Mouse (Mus musculus): ENCODE measurements at regions not wholly inside any gene's neighbourhood (a gene's known extent, or its start where the extent isn't known, plus 50 kb on each side); places are given as distances from the start of the nearest gene placed in this dataset.

GRCm38 (mm10) chr1:76430041-76430610, 884.1 kb downstream of the Slc4a3 start:
- H3K9me3 ChIP-seq (ENCODE audit: low read length), result no peaks in the 10 kb centered on the region
- H3K4me3 ChIP-seq (ENCODE audit: low read depth, low read length), result no peak overlapping the region
- no peaks in the 10 kb centered on the region for H3K36me3 ChIP-seq (replicated peaks; ENCODE audit: insufficient read depth, low read length)
- H3K4me2 ChIP-seq (ENCODE audit: low read depth, low read length), result no peak overlapping the region
- TF ChIP-seq EP300 (IDR thresholded peaks at IDR 0.05; ENCODE audit: low read depth) (no peak), CTCF (IDR thresholded peaks at IDR 0.05; ENCODE audit: low read depth) (no peak)
- 75% methylated on average over 6 of the region's 6 CpGs for WGBS (ENCODE audit: insufficient replicate concordance)
- no peak overlapping the region for H3K27ac ChIP-seq (ENCODE audit: low read depth)
- H3K27me3 ChIP-seq (ENCODE audit: insufficient read depth, low read length), result no peaks in the 10 kb centered on the region
- H3K9ac ChIP-seq (replicated peaks), result no peak overlapping the region
- ATAC-seq (no peak), DNase-seq (no peak)
- no peaks in the 10 kb centered on the region for H3K4me1 ChIP-seq (ENCODE audit: insufficient read depth)

- no peak for TF ChIP-seq CTCF (IDR thresholded peaks at IDR 0.05; ENCODE audit: low read depth)
- TF ChIP-seq EP300 (IDR thresholded peaks at IDR 0.05; ENCODE audit: low read depth), result no peak
- Histone ChIP-seq H3K9ac (replicated peaks) (no peak overlapping the region), H3K4me1 (ENCODE audit: insufficient read depth) (no peaks in the 10 kb centered on the region), H3K9me3 (ENCODE audit: low read length) (no peaks in the 10 kb centered on the region), H3K36me3 (replicated peaks; ENCODE audit: insufficient read depth, low read length) (no peaks in the 10 kb centered on the region), H3K4me2 (ENCODE audit: low read depth, low read length) (no peak overlapping the region), H3K27ac (ENCODE audit: low read depth) (no peak overlapping the region), H3K4me3 (ENCODE audit: low read depth, low read length) (no peak overlapping the region), H3K27me3 (ENCODE audit: insufficient read depth, low read length) (no peaks in the 10 kb centered on the region)
- ATAC-seq, result no peak
- DNase-seq, result no peak
- 67% methylated on average over 6 of the region's 6 CpGs for WGBS (ENCODE audit: insufficient replicate concordance)
Observed at GRCm38 (mm10) chr1:76433481-76433941, 887.4 kb downstream of the Slc4a3 start.

- no peak for ATAC-seq
- TF ChIP-seq CTCF (IDR thresholded peaks at IDR 0.05; ENCODE audit: low read depth), result no peak
- TF ChIP-seq EP300 (IDR thresholded peaks at IDR 0.05; ENCODE audit: low read depth), result no peak
- H3K36me3 ChIP-seq (replicated peaks; ENCODE audit: insufficient read depth, low read length), result no peaks in the 10 kb centered on the region
- H3K27me3 ChIP-seq (ENCODE audit: insufficient read depth, low read length), result no peaks in the 10 kb centered on the region
- WGBS (ENCODE audit: insufficient replicate concordance), result 45% methylated on average over 10 of the region's 10 CpGs
- H3K9me3 ChIP-seq (ENCODE audit: low read length), result no peaks in the 10 kb centered on the region
- no peak for DNase-seq
- H3K4me3 ChIP-seq (ENCODE audit: low read depth, low read length), result no peak overlapping the region
- no peak overlapping the region for H3K27ac ChIP-seq (ENCODE audit: low read depth)
- H3K4me1 ChIP-seq (ENCODE audit: insufficient read depth), result no peaks in the 10 kb centered on the region
- no peak overlapping the region for H3K9ac ChIP-seq (replicated peaks)
- no peak overlapping the region for H3K4me2 ChIP-seq (ENCODE audit: low read depth, low read length)
Observed at GRCm38 (mm10) chr1:76450539-76451214, 904.6 kb downstream of the Slc4a3 start.

GRCm38 (mm10) chr1:76453160-76453710, 907.2 kb downstream of the Slc4a3 start:
- TF ChIP-seq CTCF (IDR thresholded peaks at IDR 0.05; ENCODE audit: low read depth) (no peak), EP300 (IDR thresholded peaks at IDR 0.05; ENCODE audit: low read depth) (no peak)
- Histone ChIP-seq H3K4me2 (ENCODE audit: low read depth, low read length) (no peak overlapping the region), H3K27ac (ENCODE audit: low read depth) (no peak overlapping the region), H3K9ac (replicated peaks) (no peak overlapping the region), H3K27me3 (ENCODE audit: insufficient read depth, low read length) (no peaks in the 10 kb centered on the region), H3K36me3 (replicated peaks; ENCODE audit: insufficient read depth, low read length) (no peaks in the 10 kb centered on the region), H3K4me1 (ENCODE audit: insufficient read depth) (no peaks in the 10 kb centered on the region), H3K9me3 (ENCODE audit: low read length) (no peaks in the 10 kb centered on the region), H3K4me3 (ENCODE audit: low read depth, low read length) (no peak overlapping the region)
- no peak for DNase-seq
- no peak for ATAC-seq
- 84% methylated on average over 7 of the region's 7 CpGs for WGBS (ENCODE audit: insufficient replicate concordance)

GRCm38 (mm10) chr1:76466562-76466961, 920.5 kb downstream of the Slc4a3 start:
- Histone ChIP-seq H3K36me3 (replicated peaks; ENCODE audit: insufficient read depth, low read length) (no peaks in the 10 kb centered on the region), H3K4me1 (ENCODE audit: insufficient read depth) (no peaks in the 10 kb centered on the region), H3K27me3 (ENCODE audit: insufficient read depth, low read length) (no peaks in the 10 kb centered on the region), H3K4me2 (ENCODE audit: low read depth, low read length) (no peak overlapping the region), H3K9ac (replicated peaks) (no peak overlapping the region), H3K9me3 (ENCODE audit: low read length) (no peaks in the 10 kb centered on the region), H3K27ac (ENCODE audit: low read depth) (no peak overlapping the region), H3K4me3 (ENCODE audit: low read depth, low read length) (no peak overlapping the region)
- no peak for TF ChIP-seq CTCF (IDR thresholded peaks at IDR 0.05; ENCODE audit: low read depth)
- no peak for TF ChIP-seq EP300 (IDR thresholded peaks at IDR 0.05; ENCODE audit: low read depth)
- ATAC-seq (no peak), DNase-seq (no peak)
- 74% methylated on average over 2 of the region's 2 CpGs for WGBS (ENCODE audit: insufficient replicate concordance)

- no peaks in the 10 kb centered on the region for H3K36me3 ChIP-seq (replicated peaks; ENCODE audit: insufficient read depth, low read length)
- no peaks in the 10 kb centered on the region for H3K27me3 ChIP-seq (ENCODE audit: insufficient read depth, low read length)
- DNase-seq (no peak), ATAC-seq (no peak)
- WGBS (ENCODE audit: insufficient replicate concordance), result 76% methylated on average over 4 of the region's 4 CpGs
- H3K9me3 ChIP-seq (ENCODE audit: low read length), result no peaks in the 10 kb centered on the region
- no peak overlapping the region for H3K4me2 ChIP-seq (ENCODE audit: low read depth, low read length)
- H3K27ac ChIP-seq (ENCODE audit: low read depth), result no peak overlapping the region
- TF ChIP-seq CTCF (IDR thresholded peaks at IDR 0.05; ENCODE audit: low read depth), result no peak
- TF ChIP-seq EP300 (IDR thresholded peaks at IDR 0.05; ENCODE audit: low read depth), result no peak
- H3K9ac ChIP-seq (replicated peaks), result no peak overlapping the region
- no peak overlapping the region for H3K4me3 ChIP-seq (ENCODE audit: low read depth, low read length)
- H3K4me1 ChIP-seq (ENCODE audit: insufficient read depth), result no peaks in the 10 kb centered on the region
Observed at GRCm38 (mm10) chr1:76484193-76484592, 938.1 kb downstream of the Slc4a3 start.

Measured in liver, postnatal 0 days (tissue).